Mouse (Mus musculus): Measurements from ENCODE around the gene Itprip.
A peak's percentile ranks its signal among the peaks of the same experiment; 100 is the strongest.

DNA sequence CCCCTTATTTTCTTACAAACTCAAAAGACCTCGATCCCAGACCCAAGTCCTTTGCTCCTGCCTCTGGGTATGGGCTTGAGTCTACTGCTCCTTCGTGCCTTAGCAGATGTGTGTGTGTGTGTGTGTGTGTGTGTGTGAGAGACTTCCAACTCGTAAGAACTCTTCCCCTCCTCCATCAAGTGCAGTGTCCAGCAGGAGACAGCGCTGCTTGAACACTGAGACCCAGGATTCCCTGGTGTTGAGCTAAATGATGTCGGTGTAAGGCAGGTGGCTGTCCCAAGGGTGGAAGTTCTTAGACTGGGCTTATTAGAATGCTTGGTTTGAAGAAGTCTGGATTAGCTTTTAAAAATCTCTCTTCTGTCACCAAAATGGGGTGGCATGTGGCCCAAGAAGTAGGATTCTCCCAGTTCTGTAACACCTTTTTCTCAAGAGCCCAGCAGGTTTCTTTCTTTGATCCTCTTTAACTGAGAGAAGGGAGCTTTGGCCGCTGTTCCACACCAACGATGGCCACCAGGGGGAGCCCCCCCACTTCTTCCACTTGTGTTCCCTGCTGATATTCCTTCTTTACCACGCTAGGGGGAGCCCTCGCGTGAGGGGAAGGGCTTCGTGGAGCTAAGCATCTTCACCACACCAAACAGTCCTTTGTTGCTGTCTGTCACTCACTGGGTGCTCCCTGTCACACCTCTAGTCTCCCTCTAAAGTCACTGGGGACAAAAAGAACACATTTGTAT is 36.8 kb downstream of the Itprip start:
- TF ChIP-seq CTCF (IDR thresholded peaks at IDR 0.05; ENCODE audit: control insufficient read depth, insufficient read depth, low read length): peak; percentile 100
- TF ChIP-seq POLR2A (IDR thresholded peaks at IDR 0.05; ENCODE audit: borderline replicate concordance, control insufficient read depth, low read depth, low read length): no peak
